Mouse (Mus musculus): ENCODE measurements around the gene Kdm2b.

Kdm2b gene

GRCm38 (mm10) chr5:123011705-123012104 is 22.1 kb upstream of the Kdm2b start:
- no peak for DNase-seq (ENCODE audit: low read depth, low spot score)

GRCm38 (mm10) chr5:123010806-123011205 is 21.2 kb upstream of the Kdm2b start:
- no peak for DNase-seq (ENCODE audit: low read depth, low spot score)

- no peak for DNase-seq (ENCODE audit: low read depth, low spot score)
Measured at GRCm38 (mm10) chr5:123009873-123010272, 20.2 kb upstream of the Kdm2b start.

- DNase-seq (ENCODE audit: low read depth, low spot score), result no peak
Measured at GRCm38 (mm10) chr5:123008877-123009493, 19.4 kb upstream of the Kdm2b start.

- no peak for DNase-seq (ENCODE audit: low read depth, low spot score)
Measured at GRCm38 (mm10) chr5:123005716-123006592, 16.3 kb upstream of the Kdm2b start.

GRCm38 (mm10) chr5:123000901-123001300 is 11.3 kb upstream of the Kdm2b start:
- DNase-seq (ENCODE audit: low read depth, low spot score), result no peak

GRCm38 (mm10) chr5:122997205-122998204 is 7.9 kb upstream of the Kdm2b start:
- no peak for DNase-seq (ENCODE audit: low read depth, low spot score)

GRCm38 (mm10) chr5:122994910-122995309 is 5.3 kb upstream of the Kdm2b start:
- DNase-seq (ENCODE audit: low read depth, low spot score), result no peak

GRCm38 (mm10) chr5:122994303-122994846 is 4.8 kb upstream of the Kdm2b start:
- DNase-seq (ENCODE audit: low read depth, low spot score), result peak; percentile 56

- no peak for DNase-seq (ENCODE audit: low read depth, low spot score)
Measured at GRCm38 (mm10) chr5:122993811-122994210, 4.2 kb upstream of the Kdm2b start.

GRCm38 (mm10) chr5:122991350-122992004 is 1.9 kb upstream of the Kdm2b start:
- DNase-seq (ENCODE audit: low read depth, low spot score), result no peak

GRCm38 (mm10) chr5:122990411-122991160 is 963 bp upstream of the Kdm2b start:
- DNase-seq (ENCODE audit: low read depth, low spot score), result no peak

- DNase-seq (ENCODE audit: low read depth, low spot score), result no peak
Measured at GRCm38 (mm10) chr5:122989001-122989525, 560 bp downstream of the Kdm2b start.

- no peak for DNase-seq (ENCODE audit: low read depth, low spot score)
Measured at GRCm38 (mm10) chr5:122988021-122988751, 1.4 kb downstream of the Kdm2b start.

GRCm38 (mm10) chr5:122987211-122988020 is 2.2 kb downstream of the Kdm2b start:
- no peak for DNase-seq (ENCODE audit: low read depth, low spot score)

- DNase-seq (ENCODE audit: low read depth, low spot score), result no peak
Measured at GRCm38 (mm10) chr5:122986091-122986493, 3.5 kb downstream of the Kdm2b start.

GRCm38 (mm10) chr5:122985276-122985675 is 4.3 kb downstream of the Kdm2b start:
- no peak for DNase-seq (ENCODE audit: low read depth, low spot score)

- no peak for DNase-seq (ENCODE audit: low read depth, low spot score)
Measured at GRCm38 (mm10) chr5:122984483-122984882, 5.1 kb downstream of the Kdm2b start.
